Mouse (Mus musculus): Measurements from ENCODE around the gene Ttc28. TPM values are rescaled to one million over a fixed set of nuclear protein-coding genes. Genes with fewer than 3 reads are reported as not detected.

Gene Ttc28
- polyA plus RNA-seq, 1 experiment: 3.4 TPM

- Histone ChIP-seq H3K36me3 (ENCODE audit: control insufficient read depth, insufficient read depth) (no peaks in the 10 kb centered on the region), H3K79me3 (ENCODE audit: low read depth) (no peaks in the 10 kb centered on the region), H3K79me2 (ENCODE audit: control insufficient read depth, insufficient read depth) (no peaks in the 10 kb centered on the region), H3K27me3 (ENCODE audit: control insufficient read depth, insufficient read depth, insufficient read length) (no peaks in the 10 kb centered on the region), H3K4me3 (ENCODE audit: insufficient read depth, poor library complexity, severe bottlenecking) (no peak overlapping the region), H3ac (ENCODE audit: control insufficient read depth, insufficient read length, low read depth) (no peak overlapping the region)
- TF ChIP-seq CTCF (IDR thresholded peaks at IDR 0.05; ENCODE audit: control insufficient read depth, insufficient read depth, insufficient read length) (no peak), CEBPB (IDR thresholded peaks at IDR 0.05; ENCODE audit: low read depth) (no peak), FOSL1 (IDR thresholded peaks at IDR 0.05; ENCODE audit: insufficient read depth, low read length, poor library complexity, severe bottlenecking) (no peak), MYOG (IDR thresholded peaks at IDR 0.05; ENCODE audit: control insufficient read depth, extremely low read depth, insufficient read length) (no peak), MYOD1 (IDR thresholded peaks at IDR 0.05; ENCODE audit: control insufficient read depth, insufficient read length, low read depth) (no peak), USF1 (IDR thresholded peaks at IDR 0.05; ENCODE audit: low read depth) (no peak), MAX (IDR thresholded peaks at IDR 0.05) (no peak)
Observed at GRCm38 (mm10) chr5:110960890-110961289, 81.3 kb downstream of the Ttc28 start.

GRCm38 (mm10) chr5:110967483-110968055 is 88.0 kb downstream of the Ttc28 start:
- TF ChIP-seq USF1 (IDR thresholded peaks at IDR 0.05; ENCODE audit: low read depth) (no peak), MAX (IDR thresholded peaks at IDR 0.05) (no peak), CTCF (IDR thresholded peaks at IDR 0.05; ENCODE audit: control insufficient read depth, insufficient read depth, insufficient read length) (no peak)
- Histone ChIP-seq H3K79me3 (ENCODE audit: low read depth) (no peaks in the 10 kb centered on the region), H3K79me2 (ENCODE audit: control insufficient read depth, insufficient read depth) (no peaks in the 10 kb centered on the region), H3K27me3 (ENCODE audit: control insufficient read depth, insufficient read depth, insufficient read length) (no peaks in the 10 kb centered on the region), H3K36me3 (ENCODE audit: control insufficient read depth, insufficient read depth) (no peaks in the 10 kb centered on the region), H3ac (ENCODE audit: control insufficient read depth, insufficient read length, low read depth) (no peak overlapping the region), H3K4me3 (ENCODE audit: insufficient read depth, poor library complexity, severe bottlenecking) (no peak overlapping the region)

GRCm38 (mm10) chr5:110968566-110968965 is 89.0 kb downstream of the Ttc28 start:
- no peak for TF ChIP-seq FOSL1 (IDR thresholded peaks at IDR 0.05; ENCODE audit: insufficient read depth, low read length, poor library complexity, severe bottlenecking)
- TF ChIP-seq USF1 (IDR thresholded peaks at IDR 0.05; ENCODE audit: low read depth): no peak
- no peak for TF ChIP-seq CEBPB (IDR thresholded peaks at IDR 0.05; ENCODE audit: low read depth)
- no peak for TF ChIP-seq MAX (IDR thresholded peaks at IDR 0.05)
- TF ChIP-seq CTCF (IDR thresholded peaks at IDR 0.05; ENCODE audit: control insufficient read depth, insufficient read depth, insufficient read length): no peak
- TF ChIP-seq MYOD1 (IDR thresholded peaks at IDR 0.05; ENCODE audit: control insufficient read depth, insufficient read length, low read depth): no peak
- TF ChIP-seq MYOG (IDR thresholded peaks at IDR 0.05; ENCODE audit: control insufficient read depth, extremely low read depth, insufficient read length): no peak
- H3K4me3 ChIP-seq (ENCODE audit: insufficient read depth, poor library complexity, severe bottlenecking): no peak overlapping the region
- no peaks in the 10 kb centered on the region for H3K27me3 ChIP-seq (ENCODE audit: control insufficient read depth, insufficient read depth, insufficient read length)

GRCm38 (mm10) chr5:110970162-110970780 is 90.7 kb downstream of the Ttc28 start:
- no peaks in the 10 kb centered on the region for H3K79me2 ChIP-seq (ENCODE audit: control insufficient read depth, insufficient read depth)
- no peaks in the 10 kb centered on the region for H3K79me3 ChIP-seq (ENCODE audit: low read depth)
- H3ac ChIP-seq (ENCODE audit: control insufficient read depth, insufficient read length, low read depth): no peak overlapping the region
- no peak overlapping the region for H3K4me3 ChIP-seq (ENCODE audit: insufficient read depth, poor library complexity, severe bottlenecking)
- TF ChIP-seq FOSL1 (IDR thresholded peaks at IDR 0.05; ENCODE audit: insufficient read depth, low read length, poor library complexity, severe bottlenecking) (no peak), USF1 (IDR thresholded peaks at IDR 0.05; ENCODE audit: low read depth) (no peak)
- H3K36me3 ChIP-seq (ENCODE audit: control insufficient read depth, insufficient read depth): no peaks in the 10 kb centered on the region
- H3K27me3 ChIP-seq (ENCODE audit: control insufficient read depth, insufficient read depth, insufficient read length): no peaks in the 10 kb centered on the region

More at GRCm38 (mm10) chr5:110968566-110968965, 89.0 kb downstream of the Ttc28 start:
- H3K79me3 ChIP-seq (ENCODE audit: low read depth): no peaks in the 10 kb centered on the region
- H3K36me3 ChIP-seq (ENCODE audit: control insufficient read depth, insufficient read depth): no peaks in the 10 kb centered on the region
- H3K79me2 ChIP-seq (ENCODE audit: control insufficient read depth, insufficient read depth): no peaks in the 10 kb centered on the region
- no peak overlapping the region for H3ac ChIP-seq (ENCODE audit: control insufficient read depth, insufficient read length, low read depth)

- Histone ChIP-seq H3ac (ENCODE audit: control insufficient read depth, insufficient read length, low read depth) (no peak overlapping the region), H3K4me3 (ENCODE audit: insufficient read depth, poor library complexity, severe bottlenecking) (no peak overlapping the region), H3K79me2 (ENCODE audit: control insufficient read depth, insufficient read depth) (no peaks in the 10 kb centered on the region), H3K27me3 (ENCODE audit: control insufficient read depth, insufficient read depth, insufficient read length) (no peaks in the 10 kb centered on the region), H3K79me3 (ENCODE audit: low read depth) (no peaks in the 10 kb centered on the region), H3K36me3 (ENCODE audit: control insufficient read depth, insufficient read depth) (no peaks in the 10 kb centered on the region)
- no peak for TF ChIP-seq MYOD1 (IDR thresholded peaks at IDR 0.05; ENCODE audit: control insufficient read depth, insufficient read length, low read depth)
Observed at GRCm38 (mm10) chr5:110976721-110977120, 97.1 kb downstream of the Ttc28 start.

- H3K27me3 ChIP-seq (ENCODE audit: control insufficient read depth, insufficient read depth, insufficient read length): no peaks in the 10 kb centered on the region
- no peak overlapping the region for H3K4me3 ChIP-seq (ENCODE audit: insufficient read depth, poor library complexity, severe bottlenecking)
- H3K79me3 ChIP-seq (ENCODE audit: low read depth): no peaks in the 10 kb centered on the region
- no peaks in the 10 kb centered on the region for H3K36me3 ChIP-seq (ENCODE audit: control insufficient read depth, insufficient read depth)
- no peak overlapping the region for H3ac ChIP-seq (ENCODE audit: control insufficient read depth, insufficient read length, low read depth)
- TF ChIP-seq USF1 (IDR thresholded peaks at IDR 0.05; ENCODE audit: low read depth) (no peak), MAX (IDR thresholded peaks at IDR 0.05) (no peak), MYOG (IDR thresholded peaks at IDR 0.05; ENCODE audit: control insufficient read depth, extremely low read depth, insufficient read length) (no peak), CEBPB (IDR thresholded peaks at IDR 0.05; ENCODE audit: low read depth) (no peak), FOSL1 (IDR thresholded peaks at IDR 0.05; ENCODE audit: insufficient read depth, low read length, poor library complexity, severe bottlenecking) (no peak), CTCF (IDR thresholded peaks at IDR 0.05; ENCODE audit: control insufficient read depth, insufficient read depth, insufficient read length) (no peak), MYOD1 (IDR thresholded peaks at IDR 0.05; ENCODE audit: control insufficient read depth, insufficient read length, low read depth) (no peak)
- no peaks in the 10 kb centered on the region for H3K79me2 ChIP-seq (ENCODE audit: control insufficient read depth, insufficient read depth)
Observed at GRCm38 (mm10) chr5:110977796-110978195, 98.2 kb downstream of the Ttc28 start.
